Mouse (Mus musculus) yolk sac, embryonic 10.5 days (tissue): Measurements from ENCODE around the gene Apba3.

Experiments used
- DNase-seq: peaks from one replicate; pipeline ENCODE4 v3.0.0-alpha.2; 2017; ENCODE audit warnings: low spot score

The Apba3 gene

GRCm38 (mm10) chr10:81306837-81307682 lies 40.3 kb downstream of the Apba3 start:
- DNase-seq = no peak

- DNase-seq = no peak
Observed at GRCm38 (mm10) chr10:81309571-81309970, 42.8 kb downstream of the Apba3 start.

GRCm38 (mm10) chr10:81313581-81313980 lies 46.8 kb downstream of the Apba3 start:
- no peak for DNase-seq

- no peak for DNase-seq
Observed at GRCm38 (mm10) chr10:81314201-81314600, 47.4 kb downstream of the Apba3 start.

- no peak for DNase-seq
Observed at GRCm38 (mm10) chr10:81315587-81315986, 48.8 kb downstream of the Apba3 start.

GRCm38 (mm10) chr10:81316338-81317060 lies 49.7 kb downstream of the Apba3 start:
- no peak for DNase-seq

- no peak for DNase-seq
Observed at GRCm38 (mm10) chr10:81317273-81317672, 50.5 kb downstream of the Apba3 start.

- DNase-seq = no peak
Observed at GRCm38 (mm10) chr10:81318589-81319329, 52.0 kb downstream of the Apba3 start.

- DNase-seq = no peak
Observed at GRCm38 (mm10) chr10:81319330-81319699, 52.6 kb downstream of the Apba3 start.

- peak; percentile 100 for DNase-seq
Observed at GRCm38 (mm10) chr10:81319741-81320549, 53.2 kb downstream of the Apba3 start.

- DNase-seq = peak; percentile 100
Observed at GRCm38 (mm10) chr10:81320550-81321347, 54.0 kb downstream of the Apba3 start, which contains the start of gene Cactin. TSS of gene Cactin (plus strand) at chr10:81321103.

GRCm38 (mm10) chr10:81321436-81321835 lies 54.7 kb downstream of the Apba3 start:
- DNase-seq = no peak

GRCm38 (mm10) chr10:81322444-81322843 lies 55.7 kb downstream of the Apba3 start:
- DNase-seq = no peak
